8 mouse cellular contexts compared by ENCODE assay signal in the genomic region with DNA sequence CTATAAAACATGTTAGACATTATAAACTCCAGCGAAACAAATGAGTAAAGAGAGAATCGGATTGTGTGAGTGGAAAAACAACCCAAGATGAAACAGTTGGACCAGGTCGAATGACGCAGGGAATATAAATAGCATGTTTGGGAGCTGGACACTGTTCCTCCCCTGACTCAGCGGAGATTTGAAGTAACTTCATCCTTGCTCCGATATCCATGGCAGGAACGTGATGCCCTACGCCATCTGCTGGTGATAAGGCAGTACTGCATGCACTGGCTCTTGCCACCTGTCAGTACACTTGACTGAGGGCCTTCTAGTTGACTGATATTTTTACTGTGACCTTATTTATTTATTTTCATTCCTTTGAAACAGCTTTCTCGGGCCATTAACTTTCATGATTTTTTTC.
A peak's percentile ranks its signal among the peaks of the same experiment; 100 is the strongest.
DNase-seq lines count a peak whose midpoint lies in the region; ATAC-seq and TF ChIP-seq lines count a peak whose summit lies in the region.

No protein-coding gene starts in this region.

- peak; percentile 81 for DNase-seq in neural tube, embryonic 10.5 days (ENCODE audit: extremely low spot score, low spot score)
- DNase-seq in cerebellum, postnatal 25 days, result peak; percentile 80 to 87
- DNase-seq in gastrocnemius, postnatal 10 days, result peak; percentile 87
- peak; percentile 88 for DNase-seq in kidney, adult 2 months
- DNase-seq in limb, embryonic 10.5 days (ENCODE audit: low spot score), result peak; percentile 86
- DNase-seq in natural killer cell, adult 2 months (ENCODE audit: low spot score in 2 of 2), result peak; percentile 32 to 61

- no peak overlapping the region for H3K4me2 ChIP-seq in neural tube, embryonic 15.5 days

- no peak for ATAC-seq in neural tube, embryonic 15.5 days (ENCODE audit: low FRiP score)

- WGBS in neural tube, embryonic 15.5 days, result 28% methylated on average over 9 of the region's 9 CpGs
- WGBS in kidney, adult 2 months, result 12% methylated on average over 9 of the region's 9 CpGs
- WGBS in limb, embryonic 10.5 days, result 32% methylated on average over 9 of the region's 9 CpGs

- no peak overlapping the region for H3K4me3 ChIP-seq in neural tube, embryonic 15.5 days (replicated peaks)
- H3K4me3 ChIP-seq in kidney, adult 2 months (ENCODE audit: insufficient read depth, low read depth, low read length), result no peak overlapping the region
- no peak overlapping the region for H3K4me3 ChIP-seq in limb, embryonic 10.5 days
- H3K4me3 ChIP-seq in testis, adult 2 months (ENCODE audit: control insufficient read depth, low read depth, low read length), result no peak overlapping the region

- peak; percentile 100 for TF ChIP-seq CTCF in kidney, adult 2 months (conservative IDR thresholded peaks at IDR 0.05; ENCODE audit: insufficient read depth, insufficient read length, low read depth, low read length)
- peak; percentile 99; the same call in 1 of the 2 replicates for TF ChIP-seq CTCF in testis, adult 2 months (IDR thresholded peaks at IDR 0.05; ENCODE audit: control insufficient read depth, insufficient read depth, insufficient replicate concordance, low read depth, low read length)

- 0 out of 2 replicates have a peak, but pooled peaks cover 3% of the 10 kb centered on the region for H3K4me1 ChIP-seq in neural tube, embryonic 15.5 days
- no peaks in the 10 kb centered on the region; the same call in 1 of the 2 replicates for H3K4me1 ChIP-seq in kidney, adult 2 months (ENCODE audit: control insufficient read depth, insufficient read depth, low read length)
- H3K4me1 ChIP-seq in limb, embryonic 10.5 days, result peaks cover 17% of the 10 kb centered on the region
- H3K4me1 ChIP-seq in testis, adult 2 months (ENCODE audit: control insufficient read depth, insufficient read depth, low read length), result no peaks in the 10 kb centered on the region

- no peak overlapping the region for H3K9ac ChIP-seq in neural tube, embryonic 15.5 days (replicated peaks)

- no peaks in the 10 kb centered on the region for H3K36me3 ChIP-seq in neural tube, embryonic 15.5 days
- no peaks in the 10 kb centered on the region for H3K36me3 ChIP-seq in kidney, adult 2 months (ENCODE audit: control insufficient read depth, insufficient read depth, low read length)
- peaks cover 7% of the 10 kb centered on the region; the same call in 1 of the 2 replicates for H3K36me3 ChIP-seq in limb, embryonic 10.5 days
- no peaks in the 10 kb centered on the region for H3K36me3 ChIP-seq in testis, adult 2 months (ENCODE audit: control insufficient read depth, insufficient read depth, low read length)

- no peaks in the 10 kb centered on the region for H3K9me3 ChIP-seq in neural tube, embryonic 15.5 days (replicated peaks)
- no peaks in the 10 kb centered on the region for H3K9me3 ChIP-seq in limb, embryonic 10.5 days (replicated peaks)

- no peak for TF ChIP-seq POLR2A in kidney, adult 2 months (IDR thresholded peaks at IDR 0.05; ENCODE audit: low read depth, low read length)
- no peak for TF ChIP-seq POLR2A in testis, adult 2 months (IDR thresholded peaks at IDR 0.05; ENCODE audit: control insufficient read depth, low read depth, low read length)

- no peaks in the 10 kb centered on the region for H3K27me3 ChIP-seq in neural tube, embryonic 15.5 days (replicated peaks)
- no peaks in the 10 kb centered on the region for H3K27me3 ChIP-seq in kidney, adult 2 months (replicated peaks; ENCODE audit: control insufficient read depth, insufficient read depth, low read length)
- H3K27me3 ChIP-seq in limb, embryonic 10.5 days (ENCODE audit: low read depth, poor library complexity, severe bottlenecking), result no peaks in the 10 kb centered on the region
- no peaks in the 10 kb centered on the region for H3K27me3 ChIP-seq in testis, adult 2 months (ENCODE audit: control insufficient read depth, insufficient read depth, low read length)

- H3K27ac ChIP-seq in neural tube, embryonic 15.5 days (replicated peaks), result no peak overlapping the region
- no peak overlapping the region for H3K27ac ChIP-seq in kidney, adult 2 months (ENCODE audit: insufficient read depth, low read depth, low read length)
- H3K27ac ChIP-seq in limb, embryonic 10.5 days, result no peak overlapping the region
- no peak overlapping the region for H3K27ac ChIP-seq in testis, adult 2 months (ENCODE audit: control insufficient read depth, insufficient read depth, low read depth, low read length)
